Mouse (Mus musculus) liver (tissue): ENCODE data around the gene Supt4a.
A peak's percentile ranks its signal among the peaks of the same experiment; 100 is the strongest.

Experiments used
- DNase-seq: peaks from one replicate; pipeline ENCODE4 v3.0.0-alpha.2; 2020; ENCODE audit warnings: mixed read lengths

The Supt4a gene

GRCm38 (mm10) chr11:87725964-87726562 is 11.3 kb upstream of the Supt4a start:
- peak; percentile 91 for DNase-seq

- no peak for DNase-seq
Measured at GRCm38 (mm10) chr11:87727021-87727420, 10.3 kb upstream of the Supt4a start.

- DNase-seq, result no peak
Measured at GRCm38 (mm10) chr11:87727471-87727870, 9.9 kb upstream of the Supt4a start.

- DNase-seq, result peak; percentile 72
Measured at GRCm38 (mm10) chr11:87728850-87729592, 8.3 kb upstream of the Supt4a start.

GRCm38 (mm10) chr11:87729593-87730185 is 7.7 kb upstream of the Supt4a start:
- peak; percentile 81 for DNase-seq

- DNase-seq, result peak; percentile 79
Measured at GRCm38 (mm10) chr11:87730652-87731310, 6.6 kb upstream of the Supt4a start.

- no peak for DNase-seq
Measured at GRCm38 (mm10) chr11:87734346-87734745, 3.0 kb upstream of the Supt4a start.

- DNase-seq, result peak; percentile 57
Measured at GRCm38 (mm10) chr11:87735691-87736090, 1.7 kb upstream of the Supt4a start.

GRCm38 (mm10) chr11:87736647-87737134 is 661 bp upstream of the Supt4a start:
- DNase-seq, result peak; percentile 92

GRCm38 (mm10) chr11:87743691-87744090 is 6.3 kb downstream of the Supt4a start:
- DNase-seq, result no peak

- DNase-seq, result no peak
Measured at GRCm38 (mm10) chr11:87744964-87745363, 7.6 kb downstream of the Supt4a start.

GRCm38 (mm10) chr11:87745632-87746555 is 8.5 kb downstream of the Supt4a start:
- no peak for DNase-seq

- no peak for DNase-seq
Measured at GRCm38 (mm10) chr11:87747312-87747711, 10.0 kb downstream of the Supt4a start.

- no peak for DNase-seq
Measured at GRCm38 (mm10) chr11:87747716-87748115, 10.4 kb downstream of the Supt4a start.

GRCm38 (mm10) chr11:87748132-87749119 is 11.1 kb downstream of the Supt4a start:
- DNase-seq, result peak; percentile 91

GRCm38 (mm10) chr11:87749192-87750042 is 12.1 kb downstream of the Supt4a start:
- peak; percentile 94 for DNase-seq

GRCm38 (mm10) chr11:87750043-87750421 is 12.7 kb downstream of the Supt4a start:
- DNase-seq, result peak; percentile 83

GRCm38 (mm10) chr11:87750521-87750920 is 13.2 kb downstream of the Supt4a start:
- no peak for DNase-seq

- peak; percentile 58 for DNase-seq
Measured at GRCm38 (mm10) chr11:87751031-87751430, 13.7 kb downstream of the Supt4a start.

GRCm38 (mm10) chr11:87751491-87751966 is 14.2 kb downstream of the Supt4a start:
- peak; percentile 81 for DNase-seq
